Mouse (Mus musculus): ENCODE results near the gene Dkkl1.

Gene Dkkl1

DNA sequence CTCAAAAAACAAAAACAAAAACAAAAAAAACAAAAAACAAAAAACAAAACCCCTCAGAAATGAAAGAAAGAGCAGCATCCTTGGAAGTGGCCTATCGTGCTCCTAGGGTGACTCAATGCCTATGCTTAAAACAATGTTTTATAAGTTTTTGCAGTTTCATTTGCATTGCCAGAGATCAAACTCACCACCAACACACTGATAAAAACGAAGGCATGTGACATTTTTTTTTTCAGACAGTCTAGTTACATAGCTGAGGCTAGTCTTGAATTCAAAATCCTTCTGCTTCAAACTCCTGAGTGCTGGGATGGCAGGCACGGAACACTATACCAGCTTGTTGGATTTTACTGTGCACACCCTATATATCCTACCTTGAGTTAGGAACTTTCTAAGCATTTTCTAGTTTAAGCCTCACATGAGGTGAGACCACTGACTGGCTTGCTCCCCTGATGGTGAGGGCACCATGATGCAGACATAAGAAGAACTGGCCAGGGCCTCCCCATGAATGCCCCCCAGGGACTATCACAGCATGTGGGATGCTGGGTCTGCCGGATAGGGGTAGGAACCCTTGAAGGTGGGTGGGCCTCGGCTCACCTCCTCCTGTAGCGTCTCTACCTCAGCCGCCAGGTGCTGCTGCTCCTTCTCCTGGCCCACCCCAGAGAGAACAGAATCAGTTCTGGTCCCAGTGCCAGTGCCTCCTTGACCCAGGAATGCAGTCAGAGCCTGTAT lies 19.2 kb downstream of the Dkkl1 start:
- no peaks in the 10 kb centered on the region for H3K36me3 ChIP-seq (ENCODE audit: insufficient read depth, low read length)
- no peaks in the 10 kb centered on the region for H3K9me3 ChIP-seq (ENCODE audit: low read length)
- H3K4me3 ChIP-seq (replicated peaks; ENCODE audit: low read length): no peak overlapping the region
- peaks cover 36% of the 10 kb centered on the region for H3K27me3 ChIP-seq (ENCODE audit: insufficient read depth, low read length)
- TF ChIP-seq CTCF (conservative IDR thresholded peaks at IDR 0.05; ENCODE audit: low read length) (no peak), POU5F1 (IDR thresholded peaks at IDR 0.05; ENCODE audit: borderline replicate concordance, low read length) (no peak), NANOG (IDR thresholded peaks at IDR 0.05; ENCODE audit: borderline replicate concordance, low read length) (no peak)
- H3K4me1 ChIP-seq (replicated peaks; ENCODE audit: low read depth, low read length): peaks cover 86% of the 10 kb centered on the region

DNA sequence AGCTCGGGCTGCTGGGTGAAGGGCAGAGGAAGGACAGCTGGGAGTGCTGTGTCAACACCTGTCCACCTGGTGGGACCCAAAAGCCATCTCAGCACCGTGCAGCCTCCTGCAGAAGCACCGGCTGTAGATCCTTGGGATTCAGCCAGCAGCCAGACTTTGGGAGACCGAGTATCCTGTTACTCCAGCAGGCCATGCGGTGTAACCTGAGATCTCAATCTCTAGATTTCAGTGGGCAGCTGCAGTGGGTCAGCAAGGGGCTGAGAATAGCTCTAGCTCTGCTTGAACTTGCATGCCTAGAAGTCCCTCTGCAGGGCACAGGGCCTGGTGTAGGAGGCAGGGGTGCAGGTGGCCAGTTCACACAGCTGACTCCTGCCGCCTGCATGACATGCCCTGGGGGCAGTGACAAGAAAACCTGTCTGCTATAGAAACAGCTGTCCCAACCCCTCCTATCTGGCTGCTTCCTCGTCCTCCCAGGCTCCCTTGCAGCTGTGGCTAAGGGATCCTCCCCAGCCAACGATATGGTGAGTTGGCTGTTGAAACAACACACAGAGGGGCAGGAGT lies 20.1 kb downstream of the Dkkl1 start:
- no peak for TF ChIP-seq CTCF (conservative IDR thresholded peaks at IDR 0.05; ENCODE audit: low read length)
- TF ChIP-seq POU5F1 (IDR thresholded peaks at IDR 0.05; ENCODE audit: borderline replicate concordance, low read length): no peak
- no peak for TF ChIP-seq NANOG (IDR thresholded peaks at IDR 0.05; ENCODE audit: borderline replicate concordance, low read length)
- H3K4me1 ChIP-seq (replicated peaks; ENCODE audit: low read depth, low read length): peaks cover 79% of the 10 kb centered on the region
- H3K4me3 ChIP-seq (replicated peaks; ENCODE audit: low read length): no peak overlapping the region
- H3K36me3 ChIP-seq (ENCODE audit: insufficient read depth, low read length): no peaks in the 10 kb centered on the region
- H3K9me3 ChIP-seq (ENCODE audit: low read length): no peaks in the 10 kb centered on the region
- H3K27me3 ChIP-seq (ENCODE audit: insufficient read depth, low read length): peaks cover 40% of the 10 kb centered on the region

DNA sequence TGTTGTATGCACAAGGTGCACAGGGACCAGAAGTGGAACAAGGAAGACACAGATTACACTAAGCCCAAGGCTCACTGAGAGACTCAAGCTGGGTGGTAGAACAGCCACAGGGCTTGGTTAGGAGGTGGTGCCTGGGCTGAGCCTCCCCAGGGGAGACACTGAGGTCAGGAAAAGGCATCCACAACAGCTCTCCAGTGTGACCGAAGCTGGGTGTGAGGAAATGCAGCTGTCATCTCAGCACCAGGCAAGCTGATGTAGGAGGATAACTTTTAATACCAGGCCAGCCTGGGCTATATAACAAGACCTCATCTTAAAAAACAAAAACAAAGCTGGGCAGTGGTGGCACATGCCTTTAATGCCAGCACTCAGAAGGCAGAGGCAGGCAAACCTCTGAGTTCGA lies 20.8 kb downstream of the Dkkl1 start:
- H3K4me3 ChIP-seq (replicated peaks; ENCODE audit: low read length): no peak overlapping the region
- H3K9me3 ChIP-seq (ENCODE audit: low read length): no peaks in the 10 kb centered on the region
- peaks cover 75% of the 10 kb centered on the region for H3K4me1 ChIP-seq (replicated peaks; ENCODE audit: low read depth, low read length)
- peaks cover 42% of the 10 kb centered on the region for H3K27me3 ChIP-seq (ENCODE audit: insufficient read depth, low read length)
- TF ChIP-seq CTCF (conservative IDR thresholded peaks at IDR 0.05; ENCODE audit: low read length) (no peak), POU5F1 (IDR thresholded peaks at IDR 0.05; ENCODE audit: borderline replicate concordance, low read length) (no peak), NANOG (IDR thresholded peaks at IDR 0.05; ENCODE audit: borderline replicate concordance, low read length) (no peak)
- no peaks in the 10 kb centered on the region for H3K36me3 ChIP-seq (ENCODE audit: insufficient read depth, low read length)

DNA sequence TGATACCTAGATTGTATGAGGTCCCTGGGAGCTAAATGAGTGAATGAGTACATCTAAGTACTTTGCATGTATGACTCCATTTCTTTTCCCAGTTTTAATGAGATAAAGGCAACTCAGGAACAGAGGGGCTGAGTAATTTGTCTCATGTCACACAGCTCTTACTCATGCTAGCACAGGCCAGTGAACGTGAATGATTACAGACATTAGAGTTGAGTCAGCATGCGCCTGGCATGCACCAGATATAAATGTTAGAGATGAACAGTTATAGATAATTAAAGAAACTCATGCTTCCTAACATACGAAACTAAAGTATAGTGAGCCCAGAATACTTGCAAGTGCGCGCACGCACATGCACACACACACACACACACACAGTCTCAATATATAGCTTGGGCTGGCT lies 21.8 kb downstream of the Dkkl1 start:
- no peak for TF ChIP-seq NANOG (IDR thresholded peaks at IDR 0.05; ENCODE audit: borderline replicate concordance, low read length)
- no peak for TF ChIP-seq CTCF (conservative IDR thresholded peaks at IDR 0.05; ENCODE audit: low read length)
- no peak for TF ChIP-seq POU5F1 (IDR thresholded peaks at IDR 0.05; ENCODE audit: borderline replicate concordance, low read length)
- Histone ChIP-seq H3K4me3 (replicated peaks; ENCODE audit: low read length) (peak overlapping the region; percentile 70), H3K9me3 (ENCODE audit: low read length) (no peaks in the 10 kb centered on the region), H3K36me3 (ENCODE audit: insufficient read depth, low read length) (no peaks in the 10 kb centered on the region), H3K4me1 (replicated peaks; ENCODE audit: low read depth, low read length) (peaks cover 73% of the 10 kb centered on the region), H3K27me3 (ENCODE audit: insufficient read depth, low read length) (peaks cover 47% of the 10 kb centered on the region)

DNA sequence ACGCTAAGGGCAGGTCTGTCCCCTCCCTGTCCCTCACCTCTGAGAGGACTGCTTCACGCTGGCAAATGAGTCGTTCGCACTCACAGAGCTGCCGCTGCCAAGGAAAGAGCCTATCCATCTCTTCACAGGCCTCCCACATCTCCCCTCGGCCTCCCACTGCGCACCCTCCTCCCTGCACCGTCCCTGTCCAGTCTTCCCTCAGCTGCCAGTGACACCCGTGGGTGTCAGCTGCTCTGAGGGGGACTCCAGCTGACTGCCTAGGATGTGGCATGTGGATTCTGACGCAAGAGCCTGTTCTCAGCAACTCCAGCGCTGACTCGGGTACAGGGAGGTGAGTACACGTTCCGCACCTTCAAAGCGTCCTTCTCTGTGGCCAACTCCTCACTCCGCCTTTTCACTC lies 22.3 kb downstream of the Dkkl1 start:
- Histone ChIP-seq H3K36me3 (ENCODE audit: insufficient read depth, low read length) (no peaks in the 10 kb centered on the region), H3K4me1 (replicated peaks; ENCODE audit: low read depth, low read length) (peaks cover 68% of the 10 kb centered on the region), H3K9me3 (ENCODE audit: low read length) (no peaks in the 10 kb centered on the region), H3K27me3 (ENCODE audit: insufficient read depth, low read length) (peaks cover 49% of the 10 kb centered on the region), H3K4me3 (replicated peaks; ENCODE audit: low read length) (peak overlapping the region; percentile 70)
- TF ChIP-seq CTCF (conservative IDR thresholded peaks at IDR 0.05; ENCODE audit: low read length): no peak
- no peak for TF ChIP-seq NANOG (IDR thresholded peaks at IDR 0.05; ENCODE audit: borderline replicate concordance, low read length)
- no peak for TF ChIP-seq POU5F1 (IDR thresholded peaks at IDR 0.05; ENCODE audit: borderline replicate concordance, low read length)

DNA sequence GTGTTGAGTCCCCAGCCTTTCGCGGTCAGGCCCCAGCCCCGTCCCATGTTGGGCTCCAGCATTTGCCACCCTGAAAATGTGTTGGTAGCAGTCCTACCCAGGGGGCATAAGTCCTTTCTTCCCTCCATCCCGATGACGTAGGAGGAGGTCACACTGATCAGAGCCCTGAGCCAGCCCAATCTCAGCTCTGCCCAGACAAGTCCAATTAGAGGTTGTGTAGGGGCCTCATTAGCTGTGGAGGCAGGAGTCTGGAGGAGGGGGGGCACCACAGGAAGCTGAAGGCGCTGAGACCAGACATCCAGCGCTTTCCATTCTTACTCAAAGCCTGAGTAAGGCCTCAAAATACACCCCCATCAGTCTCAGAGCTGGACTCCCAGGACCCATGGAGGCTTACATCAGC lies 26.0 kb downstream of the Dkkl1 start:
- Histone ChIP-seq H3K9me3 (ENCODE audit: low read length) (no peaks in the 10 kb centered on the region), H3K4me1 (replicated peaks; ENCODE audit: low read depth, low read length) (peaks cover 48% of the 10 kb centered on the region), H3K27me3 (ENCODE audit: insufficient read depth, low read length) (peaks cover 77% of the 10 kb centered on the region), H3K4me3 (replicated peaks; ENCODE audit: low read length) (no peak overlapping the region), H3K36me3 (ENCODE audit: insufficient read depth, low read length) (no peaks in the 10 kb centered on the region)
- TF ChIP-seq NANOG (IDR thresholded peaks at IDR 0.05; ENCODE audit: borderline replicate concordance, low read length) (no peak), CTCF (conservative IDR thresholded peaks at IDR 0.05; ENCODE audit: low read length) (no peak), POU5F1 (IDR thresholded peaks at IDR 0.05; ENCODE audit: borderline replicate concordance, low read length) (no peak)

DNA sequence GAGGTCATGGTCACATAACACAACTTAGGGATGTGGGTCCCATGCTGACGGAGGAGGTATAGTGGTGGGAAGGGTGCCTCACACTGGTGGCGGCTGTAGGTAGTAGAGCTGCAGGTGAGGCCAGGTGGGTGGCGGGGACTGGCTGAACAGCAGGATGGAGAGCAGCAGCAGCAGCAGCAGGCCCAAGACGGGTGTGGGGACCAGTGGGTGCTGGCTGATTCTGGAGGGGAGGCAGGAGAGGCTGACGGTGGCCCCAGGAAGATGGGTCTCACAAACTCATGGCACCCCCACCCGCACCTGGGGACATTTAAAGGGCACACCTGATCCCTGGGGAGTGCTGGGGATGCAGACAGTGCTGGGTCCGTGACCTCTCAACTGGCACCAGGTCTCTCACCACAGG lies 28.3 kb downstream of the Dkkl1 start:
- Histone ChIP-seq H3K9me3 (ENCODE audit: low read length) (no peaks in the 10 kb centered on the region), H3K4me3 (replicated peaks; ENCODE audit: low read length) (no peak overlapping the region), H3K36me3 (ENCODE audit: insufficient read depth, low read length) (no peaks in the 10 kb centered on the region), H3K27me3 (ENCODE audit: insufficient read depth, low read length) (peaks cover 89% of the 10 kb centered on the region), H3K4me1 (replicated peaks; ENCODE audit: low read depth, low read length) (peaks cover 36% of the 10 kb centered on the region)
- TF ChIP-seq CTCF (conservative IDR thresholded peaks at IDR 0.05; ENCODE audit: low read length) (no peak), NANOG (IDR thresholded peaks at IDR 0.05; ENCODE audit: borderline replicate concordance, low read length) (no peak), POU5F1 (IDR thresholded peaks at IDR 0.05; ENCODE audit: borderline replicate concordance, low read length) (no peak)

DNA sequence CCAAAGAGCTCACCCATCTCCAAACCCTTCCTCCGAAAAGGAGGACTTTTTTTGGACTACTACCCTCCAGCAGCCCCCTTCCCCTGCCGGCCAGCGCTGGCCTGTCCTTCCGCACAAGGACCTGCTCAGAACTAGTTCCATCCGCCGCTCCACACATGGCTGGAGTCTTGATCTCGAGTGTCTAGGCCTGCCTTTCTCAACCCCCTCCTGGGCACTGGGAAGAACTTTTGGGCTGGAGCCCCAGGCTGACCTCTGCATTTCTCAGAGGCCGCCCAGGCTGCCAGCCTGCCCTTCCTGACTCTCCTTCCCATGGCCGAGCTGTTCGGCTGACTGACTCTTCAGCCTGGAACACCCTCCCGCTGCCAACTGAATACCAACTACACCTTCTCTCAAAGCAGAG lies 29.3 kb downstream of the Dkkl1 start:
- no peaks in the 10 kb centered on the region for H3K9me3 ChIP-seq (ENCODE audit: low read length)
- TF ChIP-seq CTCF (conservative IDR thresholded peaks at IDR 0.05; ENCODE audit: low read length): no peak
- no peak for TF ChIP-seq NANOG (IDR thresholded peaks at IDR 0.05; ENCODE audit: borderline replicate concordance, low read length)
- TF ChIP-seq POU5F1 (IDR thresholded peaks at IDR 0.05; ENCODE audit: borderline replicate concordance, low read length): no peak
- H3K4me3 ChIP-seq (replicated peaks; ENCODE audit: low read length): peak overlapping the region; percentile 77
- no peaks in the 10 kb centered on the region for H3K36me3 ChIP-seq (ENCODE audit: insufficient read depth, low read length)
- H3K27me3 ChIP-seq (ENCODE audit: insufficient read depth, low read length): peaks cover 94% of the 10 kb centered on the region
- peaks cover 36% of the 10 kb centered on the region for H3K4me1 ChIP-seq (replicated peaks; ENCODE audit: low read depth, low read length)
